Mouse (Mus musculus) spleen, adult 2 months (tissue): ENCODE results near the gene Rnh1. TPM values are rescaled to one million over a fixed set of nuclear protein-coding genes. Genes with fewer than 3 reads are reported as not detected.

Source experiments
- DNase-seq, 2 experiments: peaks; one replicate each; pipeline versions ENCODE4 v3.0.0 to v3.0.0-alpha.2; 2012 to 2021; ENCODE audit warnings: low spot score in 2 of 2, low read depth in 1 of 2
- H3K27ac ChIP-seq: fragments of 200-500 bp; 2 replicates; pipeline ENCODE4 v1.5.1; 2012; ENCODE audit warnings: low read length, inconsistent platforms; ENCODE audit not compliant: insufficient read depth
- H3K27me3 ChIP-seq: fragments of 200-500 bp; 2 replicates; pipeline ENCODE4 v1.6.1; 2012; ENCODE audit warnings: mild to moderate bottlenecking, moderate library complexity, low read length, inconsistent platforms; ENCODE audit not compliant: control insufficient read depth, insufficient read depth
- H3K36me3 ChIP-seq: fragments of 200-500 bp; 2 replicates; pipeline ENCODE4 v1.6.1; 2012; ENCODE audit warnings: mild to moderate bottlenecking, low read length, inconsistent platforms; ENCODE audit not compliant: control insufficient read depth, insufficient read depth
- H3K4me1 ChIP-seq: fragments of 200-500 bp; 2 replicates; pipeline ENCODE4 v1.6.1; 2011; ENCODE audit warnings: inconsistent platforms; ENCODE audit not compliant: control insufficient read depth, insufficient read depth, insufficient read length
- H3K4me3 ChIP-seq: fragments of 200-500 bp; 2 replicates; pipeline ENCODE4 v1.5.1; 2011; ENCODE audit warnings: mild to moderate bottlenecking, inconsistent platforms; ENCODE audit not compliant: insufficient read depth, insufficient read length; ENCODE audit errors: extremely low read depth
- CTCF ChIP-seq: fragments of 200-500 bp; IDR thresholded peaks from 2 replicates; pipeline ENCODE4 v1.5.1; 2011; ENCODE audit warnings: mild to moderate bottlenecking, inconsistent platforms; ENCODE audit not compliant: insufficient read depth, insufficient read length, insufficient replicate concordance; ENCODE audit errors: extremely low read depth
- POLR2A ChIP-seq: fragments of 200-500 bp; IDR thresholded peaks from 2 replicates; pipeline ENCODE4 v1.6.1; 2011; ENCODE audit warnings: low read depth, low read length, inconsistent platforms
- WGBS: fragments of 180-500 bp; shearing (Covaris S2); methylation state at CpG from one replicate; pipeline ENCODE4 v1.1.7; 2018; 5-methylcytosine and 5-hydroxymethylcytosine counted together
- polyA plus RNA-seq: library from polyadenylated mRNA; depleted of rRNA; stranded (reverse); fragments of >200 nt; gene quantifications from 2 replicates; pipeline ENCODE4 v1.2.3, GENCODE M21; 2012

The Rnh1 gene
- polyA plus RNA-seq, 1 experiment = 113 TPM

- TF ChIP-seq CTCF (no peak), POLR2A (no peak)
- 96% methylated on average over 11 of the region's 11 CpGs for WGBS
- Histone ChIP-seq H3K27me3 (no peaks in the 10 kb centered on the region; the same call in 1 of the 2 replicates), H3K36me3 (no peaks in the 10 kb centered on the region), H3K4me1 (peaks cover 12% of the 10 kb centered on the region), H3K27ac (no peak within 1 kb of the TSS), H3K4me3 (no peak within 1 kb of the TSS)
- no peak for DNase-seq
Observed at GRCm38 (mm10) chr7:141213605-141214235, 41.1 kb upstream of the Rnh1 start, which contains the start of gene Lmntd2. Lmntd2 (minus strand) TSS chr7:141214080.

DNA sequence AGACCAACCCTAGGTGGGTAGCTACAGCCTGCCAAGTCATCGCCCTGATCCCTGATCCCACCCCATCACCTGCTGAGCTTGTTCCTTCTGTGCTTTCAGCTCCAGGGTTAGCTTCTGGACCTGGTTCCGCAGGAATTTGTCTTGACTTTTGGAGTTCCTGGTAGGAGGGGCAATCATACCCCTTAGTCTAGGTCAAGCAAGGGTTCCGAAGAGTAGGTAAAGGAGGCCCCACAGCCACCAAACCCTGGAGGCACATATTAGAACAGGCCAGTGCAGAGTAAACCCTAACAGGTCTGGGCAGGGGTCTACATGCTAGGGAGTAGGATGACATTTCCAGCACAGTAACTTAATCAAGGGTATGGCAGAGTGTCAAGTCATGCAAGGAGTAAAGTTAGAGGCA, 40.5 kb upstream of the Rnh1 start:
- Histone ChIP-seq H3K36me3 (no peaks in the 10 kb centered on the region), H3K4me3 (no peak overlapping the region), H3K4me1 (peaks cover 12% of the 10 kb centered on the region), H3K27ac (no peak overlapping the region), H3K27me3 (no peaks in the 10 kb centered on the region; the same call in 1 of the 2 replicates)
- TF ChIP-seq POLR2A (no peak), CTCF (no peak)
- no peak for DNase-seq
- WGBS = 94% methylated on average over 3 of the region's 3 CpGs

DNA sequence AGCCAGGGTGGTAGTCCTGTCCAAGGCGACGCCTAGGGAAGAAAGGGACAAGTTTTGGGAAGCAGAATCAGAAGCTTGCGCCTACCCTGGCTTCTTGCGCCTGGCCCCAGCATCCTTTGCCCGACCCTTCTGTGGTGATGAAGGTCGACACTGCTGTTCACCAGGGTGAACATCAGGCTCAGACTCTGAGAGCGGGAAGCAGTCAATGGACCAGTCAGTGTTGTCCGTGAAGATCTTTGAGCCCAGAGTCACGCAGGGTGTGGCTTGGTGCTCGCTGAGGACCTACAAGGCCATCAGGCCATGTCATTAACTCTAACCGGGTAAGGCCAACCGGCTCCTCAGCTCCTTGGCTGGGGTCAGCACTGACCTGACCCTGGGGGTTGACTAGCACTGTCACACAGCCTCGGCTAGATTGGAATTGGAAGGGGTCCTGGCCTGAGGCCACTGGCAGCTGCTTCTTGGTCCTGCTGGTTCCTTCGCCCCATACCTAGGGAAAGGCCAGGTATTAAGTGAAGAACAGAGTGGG, 38.0 kb upstream of the Rnh1 start:
- 92% methylated on average over 14 of the region's 14 CpGs for WGBS
- Histone ChIP-seq H3K4me3 (no peak overlapping the region), H3K27me3 (no peaks in the 10 kb centered on the region; the same call in 1 of the 2 replicates), H3K27ac (no peak overlapping the region), H3K36me3 (no peaks in the 10 kb centered on the region), H3K4me1 (peaks cover 5% of the 10 kb centered on the region; the same call in 1 of the 2 replicates)
- no peak for DNase-seq
- TF ChIP-seq POLR2A (no peak), CTCF (no peak)

DNA sequence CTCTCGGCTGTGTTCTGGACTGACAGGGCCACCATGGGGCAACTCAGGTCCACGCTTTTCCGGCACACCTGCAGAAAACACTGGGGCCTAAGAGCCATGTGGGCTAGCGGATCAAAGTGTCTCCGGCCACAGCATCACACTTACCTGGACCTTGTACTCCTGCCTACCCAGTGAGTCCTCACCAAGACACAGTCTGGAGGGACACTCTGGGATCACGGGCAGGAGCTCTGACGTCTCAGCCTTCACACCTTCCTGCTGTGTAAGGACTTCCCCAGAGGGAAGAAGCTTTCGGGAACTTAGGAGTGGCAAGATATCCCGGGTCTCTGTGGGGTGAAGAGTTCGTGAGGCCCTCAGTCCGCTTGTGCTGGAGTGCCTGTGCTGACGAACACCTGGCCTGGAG, 37.5 kb upstream of the Rnh1 start:
- Histone ChIP-seq H3K4me3 (no peak overlapping the region), H3K27ac (no peak overlapping the region), H3K27me3 (no peaks in the 10 kb centered on the region; the same call in 1 of the 2 replicates), H3K36me3 (no peaks in the 10 kb centered on the region), H3K4me1 (peaks cover 4% of the 10 kb centered on the region; the same call in 1 of the 2 replicates)
- TF ChIP-seq CTCF (no peak), POLR2A (no peak)
- DNase-seq = no peak
- 88% methylated on average over 12 of the region's 12 CpGs for WGBS

DNA sequence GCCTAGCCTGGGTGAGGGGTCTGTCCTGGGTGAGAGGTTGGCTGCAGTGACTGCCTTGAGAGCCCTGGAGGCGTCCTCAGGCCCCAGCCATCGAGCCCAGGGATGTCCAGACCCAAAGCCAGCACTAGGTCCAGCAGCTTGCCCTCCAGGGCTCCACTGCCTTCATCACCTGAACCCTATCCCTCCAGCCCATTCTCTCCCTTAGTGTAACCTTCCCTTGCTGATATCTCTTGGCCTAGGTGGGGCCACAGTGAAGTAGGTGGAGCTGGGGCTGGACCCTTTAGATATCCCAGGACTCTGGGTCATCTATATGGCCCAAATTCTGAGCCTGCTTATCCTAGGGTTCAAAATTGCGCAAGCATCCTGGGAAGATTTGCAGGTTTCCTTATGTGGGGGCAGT, 36.9 kb upstream of the Rnh1 start:
- Histone ChIP-seq H3K36me3 (no peaks in the 10 kb centered on the region), H3K27me3 (no peaks in the 10 kb centered on the region; the same call in 1 of the 2 replicates), H3K4me1 (no peaks in the 10 kb centered on the region), H3K4me3 (no peak overlapping the region), H3K27ac (peak overlapping the region; percentile 12; the same call in 1 of the 2 replicates)
- no peak for DNase-seq
- TF ChIP-seq CTCF = no peak
- no peak for TF ChIP-seq POLR2A
- 65% methylated on average over 3 of the region's 3 CpGs for WGBS

- Histone ChIP-seq H3K4me1 (no peaks in the 10 kb centered on the region), H3K36me3 (no peaks in the 10 kb centered on the region), H3K27me3 (no peaks in the 10 kb centered on the region), H3K4me3 (no peak overlapping the region), H3K27ac (no peak overlapping the region)
- WGBS = 89% methylated on average over 18 of the region's 18 CpGs
- no peak for DNase-seq
- TF ChIP-seq CTCF (no peak), POLR2A (no peak)
Observed at GRCm38 (mm10) chr7:141206182-141206937, 33.7 kb upstream of the Rnh1 start.

- TF ChIP-seq POLR2A = no peak
- no peak for TF ChIP-seq CTCF
- Histone ChIP-seq H3K4me3 (no peak overlapping the region), H3K27ac (no peak overlapping the region), H3K4me1 (no peaks in the 10 kb centered on the region), H3K36me3 (no peaks in the 10 kb centered on the region), H3K27me3 (no peaks in the 10 kb centered on the region)
- no peak for DNase-seq
- 96% methylated on average over 5 of the region's 5 CpGs for WGBS
Observed at GRCm38 (mm10) chr7:141205504-141205903, 32.8 kb upstream of the Rnh1 start.
